Mouse (Mus musculus) G1E (cell line): ENCODE measurements around the gene Gpr107. TPM values are rescaled to one million over a fixed set of nuclear protein-coding genes. Genes with fewer than 3 reads are reported as not detected.

Experiments
- ATAC-seq: 2 replicates; pipeline ENCODE4 v1.8.0; 2016; ENCODE audit warnings: mild to moderate bottlenecking; ENCODE audit not compliant: insufficient number of reproducible peaks, poor library complexity, low FRiP score, severe bottlenecking; ENCODE audit errors: extremely low read depth
- DNase-seq: peaks from one replicate; pipeline ENCODE4 v3.0.0; 2012; ENCODE audit warnings: low spot score
- H3K27me3 ChIP-seq: 2 replicates; pipeline ENCODE4 v1.6.1; 2012; ENCODE audit warnings: mild to moderate bottlenecking, low read length, inconsistent platforms; ENCODE audit not compliant: insufficient read depth
- H3K36me3 ChIP-seq: replicated peaks from 2 replicates; pipeline ENCODE3; 2012; ENCODE audit warnings: mild to moderate bottlenecking, inconsistent platforms
- H3K4me1 ChIP-seq: 2 replicates; pipeline ENCODE4 v1.6.1; 2012; ENCODE audit warnings: low read depth, low read length, inconsistent platforms, mixed read lengths; ENCODE audit not compliant: insufficient read depth
- H3K4me3 ChIP-seq: 2 replicates; pipeline ENCODE4 v1.5.1; 2012; ENCODE audit warnings: low read depth, mild to moderate bottlenecking, inconsistent platforms, low read length, moderate library complexity, mixed read lengths
- H3K9me3 ChIP-seq: replicated peaks from 2 replicates; pipeline ENCODE4 v1.6.1; 2012; ENCODE audit warnings: inconsistent platforms
- CTCF ChIP-seq: IDR thresholded peaks from 2 replicates; pipeline ENCODE4 v1.5.1; 2012; ENCODE audit warnings: low read depth, low read length, inconsistent platforms, mixed read lengths
- GATA1 ChIP-seq: IDR thresholded peaks from 2 replicates; pipeline ENCODE4 v1.6.1; 2012; ENCODE audit warnings: borderline replicate concordance, low read length, inconsistent platforms, mixed read lengths
- GATA2 ChIP-seq: IDR thresholded peaks from 2 replicates; pipeline ENCODE4 v1.6.1; 2012; ENCODE audit warnings: low read depth, low read length, inconsistent platforms, borderline replicate concordance
- POLR2AphosphoS5 ChIP-seq: IDR thresholded peaks from 2 replicates; pipeline ENCODE4 v1.6.1; 2012; ENCODE audit warnings: low read depth, low read length, inconsistent platforms; ENCODE audit not compliant: insufficient replicate concordance
- TAL1 ChIP-seq: conservative IDR thresholded peaks from 2 replicates; pipeline ENCODE4 v1.6.1; 2012; ENCODE audit warnings: low read depth, low read length, inconsistent platforms, mixed read lengths
- polyA plus RNA-seq: library from polyadenylated mRNA; stranded (reverse); fragments of >175 nt; gene quantifications from 2 replicates; pipeline ENCODE4 v1.2.3, GENCODE M21; 2012
- total RNA-seq, 2 experiments: library from RNA; stranded (forward) in 1 of 2; stranded (reverse) in 1 of 2; fragments of 200-1000 nt in 1 of 2; fragments of >200 nt in 1 of 2; fragmentation: Nextera tagmentation in 1 of 2; gene quantifications; 2 replicates each; pipeline ENCODE4 v1.2.3; 2014 to 2017

Gene Gpr107
- total and polyA plus RNA-seq, 3 experiments, result 6.7 to 74.9 (median 37.2) TPM

DNA sequence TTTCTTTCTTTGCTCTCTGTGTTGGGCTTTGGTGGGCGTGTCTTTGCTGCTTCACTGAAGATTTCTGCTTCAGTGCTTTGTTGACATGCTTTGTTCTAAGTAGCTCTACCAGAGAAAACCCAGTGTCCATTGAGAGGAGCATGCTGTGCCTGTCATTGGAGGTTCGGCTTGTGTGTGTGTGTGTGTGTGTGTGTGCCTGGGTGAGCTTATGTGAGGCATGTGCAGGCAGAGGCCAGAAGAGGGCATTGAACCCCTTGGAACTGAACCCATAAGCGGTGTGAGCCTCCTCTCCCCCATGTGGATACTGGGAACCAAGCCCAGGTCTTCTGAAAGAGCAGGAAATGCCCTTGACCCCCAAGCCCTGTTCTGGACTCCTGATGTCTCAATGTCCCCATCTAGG, 101.3 kb downstream of the Gpr107 start:
- TF ChIP-seq GATA1 (no peak), GATA2 (no peak), TAL1 (no peak), POLR2AphosphoS5 (no peak)
- DNase-seq, result no peak
- no peak overlapping the region for H3K4me3 ChIP-seq
- no peaks in the 10 kb centered on the region for H3K9me3 ChIP-seq
- H3K36me3 ChIP-seq, result no peaks in the 10 kb centered on the region
- H3K27me3 ChIP-seq, result peaks cover 54% of the 10 kb centered on the region
- peaks cover 6% of the 10 kb centered on the region for H3K4me1 ChIP-seq
- ATAC-seq, result no peak

DNA sequence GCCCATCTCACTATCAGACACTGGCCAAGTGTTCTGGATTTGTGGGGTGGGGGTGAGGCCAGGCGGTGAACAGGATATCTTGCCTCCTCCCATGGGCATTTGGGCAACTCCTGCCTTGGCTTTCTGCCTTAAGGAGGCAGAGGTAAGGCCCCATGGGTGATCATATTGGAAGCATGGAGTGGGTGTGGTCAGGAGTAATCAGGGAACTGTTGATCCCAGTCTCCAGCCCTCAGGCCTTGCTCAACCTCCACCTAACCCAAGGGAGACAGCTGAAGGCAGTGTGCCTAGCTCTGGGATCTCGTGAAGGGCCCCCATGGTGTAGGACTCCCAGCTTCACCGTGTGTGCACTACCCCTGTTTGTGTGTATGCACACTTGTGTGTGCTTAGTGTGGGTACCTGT, 102.7 kb downstream of the Gpr107 start:
- H3K4me3 ChIP-seq, result no peak overlapping the region
- peaks cover 62% of the 10 kb centered on the region for H3K27me3 ChIP-seq
- H3K4me1 ChIP-seq, result peaks cover 19% of the 10 kb centered on the region
- no peak for DNase-seq
- H3K36me3 ChIP-seq, result no peaks in the 10 kb centered on the region
- H3K9me3 ChIP-seq, result no peaks in the 10 kb centered on the region
- ATAC-seq, result no peak
- TF ChIP-seq GATA1 (no peak), CTCF (no peak), POLR2AphosphoS5 (no peak), TAL1 (no peak), GATA2 (no peak)

- peak; percentile 22 for DNase-seq
- no peak overlapping the region for H3K4me3 ChIP-seq
- H3K36me3 ChIP-seq, result no peaks in the 10 kb centered on the region
- no peaks in the 10 kb centered on the region for H3K9me3 ChIP-seq
- ATAC-seq, result no peak
- TF ChIP-seq GATA1 (no peak), TAL1 (no peak), POLR2AphosphoS5 (no peak), GATA2 (no peak), CTCF (no peak)
- peaks cover 55% of the 10 kb centered on the region for H3K27me3 ChIP-seq
- peaks cover 19% of the 10 kb centered on the region for H3K4me1 ChIP-seq
These were observed 104.1 kb downstream of the Gpr107 start for GRCm38 (mm10) chr2:31255952-31256938.

DNA sequence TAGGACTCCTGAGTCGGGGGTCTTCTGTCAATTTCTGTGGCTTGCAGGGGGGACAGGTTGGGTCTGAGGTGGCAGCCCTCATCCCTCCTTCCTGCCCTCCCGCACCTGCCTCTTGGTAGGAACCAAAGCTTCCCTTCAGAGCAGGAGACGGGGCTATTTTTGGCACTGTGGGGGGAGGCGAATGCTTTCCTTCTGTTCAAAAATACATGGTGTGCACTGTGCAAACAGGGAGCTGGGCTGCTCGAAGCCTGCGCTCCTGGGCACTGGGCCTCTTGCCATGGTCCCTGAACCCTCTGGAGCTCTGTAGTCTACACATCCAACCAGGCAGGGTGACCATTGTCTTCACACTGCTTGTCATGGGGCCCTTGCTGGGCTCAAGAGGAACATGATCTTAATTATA, 105.0 kb downstream of the Gpr107 start:
- H3K4me3 ChIP-seq, result no peak overlapping the region
- ATAC-seq (no peak), DNase-seq (no peak)
- H3K4me1 ChIP-seq, result peaks cover 19% of the 10 kb centered on the region
- H3K27me3 ChIP-seq, result peaks cover 55% of the 10 kb centered on the region
- TF ChIP-seq TAL1, result no peak
- no peak for TF ChIP-seq POLR2AphosphoS5
- no peak for TF ChIP-seq CTCF
- no peak for TF ChIP-seq GATA2
- TF ChIP-seq GATA1, result no peak
- no peaks in the 10 kb centered on the region for H3K36me3 ChIP-seq
- no peaks in the 10 kb centered on the region for H3K9me3 ChIP-seq

DNA sequence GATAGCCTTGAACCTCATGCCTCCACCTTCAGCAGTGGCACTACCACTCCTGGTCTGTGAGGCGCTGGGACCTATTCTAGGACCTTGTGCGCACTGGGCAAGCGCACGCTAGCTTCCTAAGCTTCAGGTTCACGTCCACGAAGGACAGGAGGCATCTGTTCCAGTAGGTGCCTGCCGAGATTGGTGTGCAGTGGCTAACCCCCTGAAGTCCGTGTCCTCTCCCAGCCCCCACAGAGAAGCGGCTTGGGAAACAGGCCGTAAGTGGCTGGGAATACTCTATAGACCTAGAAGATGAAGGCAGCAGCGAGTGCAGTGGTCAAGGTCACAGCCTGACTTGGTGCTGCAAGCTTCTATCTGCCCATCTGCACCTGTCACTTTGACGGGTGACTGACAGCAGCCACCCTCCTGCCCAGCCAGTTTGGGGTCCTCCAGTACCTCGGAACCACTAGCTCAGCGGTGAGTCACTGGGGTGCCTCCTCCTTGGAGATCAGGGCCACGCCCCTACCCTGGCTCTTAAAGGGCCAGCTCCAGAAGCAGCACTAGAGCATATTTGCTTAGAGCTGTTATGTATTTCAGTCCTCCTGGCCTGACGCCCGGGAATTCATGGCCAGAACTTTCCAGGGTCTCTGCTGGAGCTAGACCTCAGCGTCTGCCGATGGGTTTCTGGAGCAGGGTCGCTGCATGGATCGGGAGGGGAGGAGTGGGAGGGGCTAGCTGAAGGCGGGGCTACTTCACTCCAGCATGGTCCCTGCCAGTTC, 106.7 kb downstream of the Gpr107 start:
- Histone ChIP-seq H3K36me3 (no peaks in the 10 kb centered on the region), H3K9me3 (no peaks in the 10 kb centered on the region), H3K4me1 (peaks cover 19% of the 10 kb centered on the region), H3K27me3 (peaks cover 57% of the 10 kb centered on the region), H3K4me3 (peak overlapping the region; percentile 54; the same call in 1 of the 2 replicates)
- ATAC-seq (no peak; the same call in 1 of the 2 replicates), DNase-seq (no peak)
- TF ChIP-seq TAL1, result no peak
- no peak for TF ChIP-seq CTCF
- no peak for TF ChIP-seq GATA2
- TF ChIP-seq POLR2AphosphoS5, result no peak
- no peak for TF ChIP-seq GATA1
